Mouse (Mus musculus) kidney, postnatal 0 days (tissue): ENCODE data around the gene Msrb2. TPM values are rescaled to one million over a fixed set of nuclear protein-coding genes. Genes with fewer than 3 reads are reported as not detected.
A peak's percentile ranks its signal among the peaks of the same experiment; 100 is the strongest.

Experiments used
- ATAC-seq: fragments of 200-750 bp; cut with Nextera tagmentation; replicated peaks from 2 replicates; pipeline ENCODE4 v1.8.0; 2017; ENCODE audit warnings: low read depth, moderate number of reproducible peaks, moderate TSS enrichment, moderate library complexity; ENCODE audit not compliant: low FRiP score
- DNase-seq: peaks from one replicate; pipeline ENCODE4 v3.0.0-alpha.2; 2016; ENCODE audit warnings: low spot score
- H3K27ac ChIP-seq: fragments of 300-500 bp; sonication (generic); 2 replicates; pipeline ENCODE4 v1.5.1; 2014; ENCODE audit warnings: mild to moderate bottlenecking
- H3K27me3 ChIP-seq: fragments of 300-500 bp; sonication (generic); 2 replicates; pipeline ENCODE4 v1.6.1; 2014; ENCODE audit warnings: low read length, mixed read lengths; ENCODE audit not compliant: insufficient read depth
- H3K36me3 ChIP-seq: fragments of 300-500 bp; sonication (generic); 2 replicates; pipeline ENCODE4 v1.6.1; 2014; ENCODE audit warnings: low read length, mixed read lengths; ENCODE audit not compliant: insufficient read depth
- H3K4me1 ChIP-seq: fragments of 300-500 bp; sonication (generic); replicated peaks from 2 replicates; pipeline ENCODE4 v1.6.1; 2014; ENCODE audit warnings: antibody characterized with exemption, low read length, mixed read lengths; ENCODE audit not compliant: insufficient read depth
- H3K4me2 ChIP-seq: fragments of 300-500 bp; sonication (generic); 2 replicates; pipeline ENCODE4 v1.6.1; 2014; ENCODE audit warnings: mild to moderate bottlenecking, low read length, moderate library complexity, mixed read lengths
- H3K4me3 ChIP-seq: fragments of 300-500 bp; sonication (generic); replicated peaks from 2 replicates; pipeline ENCODE4 v1.5.1; 2014; ENCODE audit warnings: low read depth, low read length
- H3K9ac ChIP-seq: fragments of 300-500 bp; sonication (generic); 2 replicates; pipeline ENCODE4 v1.6.1; 2014; ENCODE audit warnings: low read depth, low read length
- H3K9me3 ChIP-seq: fragments of 300-500 bp; sonication (generic); replicated peaks from 2 replicates; pipeline ENCODE4 v1.6.1; 2016; ENCODE audit warnings: low read length, inconsistent platforms, mixed read lengths
- CTCF ChIP-seq: IDR thresholded peaks from 2 replicates; pipeline ENCODE4 v1.5.1; 2016; ENCODE audit warnings: antibody characterized with exemption, low read depth, mild to moderate bottlenecking, moderate library complexity
- WGBS: fragments of 180-500 bp; shearing (Covaris S2); extraction: QIAGEN DNeasy Blood & Tissue Kit; methylation state at CpG from one replicate; pipeline ENCODE4 v1.1.7; 2014; 5-methylcytosine and 5-hydroxymethylcytosine counted together
- polyA plus RNA-seq: library from polyadenylated mRNA; unstranded; fragments of >200 nt; fragmentation: Nextera tagmentation; extraction: Ambion mirVana; gene quantifications from 2 replicates; pipeline ENCODE4 v1.2.1, GENCODE M21; 2015

The Msrb2 gene
- polyA plus RNA-seq, 1 experiment from 2014 or later, result 37.8 TPM

DNA sequence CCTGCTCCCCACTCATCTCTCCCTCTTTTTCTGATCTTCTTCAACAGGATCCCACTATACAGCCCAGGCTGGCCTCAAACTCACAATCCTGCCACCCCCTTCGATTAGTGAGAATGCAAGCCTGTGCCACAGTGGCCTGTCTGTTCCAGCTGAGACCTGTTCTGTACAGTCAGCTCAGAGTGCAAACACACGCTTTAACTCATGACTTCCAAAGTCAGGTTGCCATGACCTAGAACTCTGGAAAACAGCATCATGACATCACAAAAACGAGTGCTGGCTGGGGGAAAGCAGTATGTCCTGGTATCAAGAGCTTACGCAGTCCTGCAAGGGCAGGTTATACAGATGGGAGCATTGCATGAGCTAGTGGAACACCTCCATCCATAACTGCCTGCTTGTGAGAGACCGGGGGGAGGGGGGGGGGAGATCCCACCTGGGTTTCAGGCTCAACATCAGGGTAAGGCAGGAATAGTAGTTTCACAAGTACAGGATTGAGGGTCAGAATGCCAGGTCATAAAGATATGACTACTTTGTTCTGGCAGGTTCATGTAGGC, 25.8 kb upstream of the Msrb2 start:
- no peaks in the 10 kb centered on the region for H3K36me3 ChIP-seq
- H3K27me3 ChIP-seq, result no peaks in the 10 kb centered on the region
- 74% methylated on average over 5 of the region's 5 CpGs for WGBS
- no peak overlapping the region for H3K4me2 ChIP-seq
- H3K4me1 ChIP-seq, result no peaks in the 10 kb centered on the region
- no peaks in the 10 kb centered on the region for H3K9me3 ChIP-seq
- no peak overlapping the region for H3K9ac ChIP-seq
- no peak overlapping the region for H3K27ac ChIP-seq
- DNase-seq (no peak), ATAC-seq (0 out of 2 replicates have a peak, but pooled peaks have one; percentile 21)
- TF ChIP-seq CTCF, result no peak
- H3K4me3 ChIP-seq, result no peak overlapping the region

GRCm38 (mm10) chr2:19348454-19348853, 22.8 kb upstream of the Msrb2 start:
- Histone ChIP-seq H3K27me3 (no peaks in the 10 kb centered on the region), H3K36me3 (no peaks in the 10 kb centered on the region), H3K9me3 (no peaks in the 10 kb centered on the region), H3K4me2 (no peak overlapping the region), H3K4me3 (no peak overlapping the region), H3K27ac (no peak overlapping the region), H3K9ac (no peak overlapping the region), H3K4me1 (no peaks in the 10 kb centered on the region)
- no peak for TF ChIP-seq CTCF
- no peak for DNase-seq
- ATAC-seq, result no peak
- WGBS, result 81% methylated on average over 3 of the region's 3 CpGs

DNA sequence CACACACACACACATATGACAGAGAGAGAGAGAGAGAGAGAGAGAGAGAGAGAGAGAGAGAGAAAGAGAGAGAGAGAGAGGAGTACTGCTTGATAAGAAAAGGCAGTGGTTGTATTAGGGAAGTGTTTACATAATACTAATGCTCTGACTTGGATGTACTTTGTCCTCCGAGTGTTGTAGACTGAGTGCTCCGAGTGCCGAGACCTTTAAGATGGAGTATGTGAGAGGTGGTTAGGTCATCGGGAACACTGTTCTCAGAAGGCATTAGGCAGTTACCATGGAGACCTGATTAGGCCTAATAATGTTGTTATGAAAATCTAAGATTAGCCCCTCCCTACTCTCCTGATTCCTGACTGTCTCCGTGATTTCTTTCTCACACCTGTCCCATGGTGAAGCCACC, 21.1 kb upstream of the Msrb2 start:
- Histone ChIP-seq H3K9me3 (no peaks in the 10 kb centered on the region), H3K9ac (no peak overlapping the region), H3K27ac (no peak overlapping the region), H3K4me2 (no peak overlapping the region), H3K4me3 (no peak overlapping the region), H3K36me3 (no peaks in the 10 kb centered on the region), H3K4me1 (no peaks in the 10 kb centered on the region), H3K27me3 (no peaks in the 10 kb centered on the region)
- 88% methylated on average over 5 of the region's 5 CpGs for WGBS
- ATAC-seq (no peak), DNase-seq (no peak)
- no peak for TF ChIP-seq CTCF

- H3K9me3 ChIP-seq, result no peaks in the 10 kb centered on the region
- no peak overlapping the region for H3K9ac ChIP-seq
- H3K27ac ChIP-seq, result no peak overlapping the region
- ATAC-seq, result no peak
- WGBS, result 90% methylated on average over 1 of the region's 1 CpGs
- no peaks in the 10 kb centered on the region for H3K4me1 ChIP-seq
- no peak for DNase-seq
- H3K4me2 ChIP-seq, result no peak overlapping the region
- H3K27me3 ChIP-seq, result no peaks in the 10 kb centered on the region
- no peak for TF ChIP-seq CTCF
- no peak overlapping the region for H3K4me3 ChIP-seq
- H3K36me3 ChIP-seq, result no peaks in the 10 kb centered on the region
These were observed 19.5 kb upstream of the Msrb2 start for GRCm38 (mm10) chr2:19351615-19352253.

- no peak for ATAC-seq
- H3K4me1 ChIP-seq, result no peaks in the 10 kb centered on the region
- no peak overlapping the region for H3K4me3 ChIP-seq
- H3K36me3 ChIP-seq, result no peaks in the 10 kb centered on the region
- H3K27ac ChIP-seq, result no peak overlapping the region
- H3K4me2 ChIP-seq, result no peak overlapping the region
- H3K27me3 ChIP-seq, result no peaks in the 10 kb centered on the region
- DNase-seq, result no peak
- WGBS, result 85% methylated on average over 2 of the region's 2 CpGs
- no peak for TF ChIP-seq CTCF
- no peaks in the 10 kb centered on the region for H3K9me3 ChIP-seq
- no peak overlapping the region for H3K9ac ChIP-seq
These were observed 18.1 kb upstream of the Msrb2 start for GRCm38 (mm10) chr2:19353158-19353557.

- H3K4me3 ChIP-seq, result no peak overlapping the region
- TF ChIP-seq CTCF, result no peak
- WGBS, result 65% methylated on average over 1 of the region's 1 CpGs
- H3K27me3 ChIP-seq, result no peaks in the 10 kb centered on the region
- H3K4me2 ChIP-seq, result no peak overlapping the region
- H3K27ac ChIP-seq, result no peak overlapping the region
- no peaks in the 10 kb centered on the region for H3K4me1 ChIP-seq
- H3K36me3 ChIP-seq, result no peaks in the 10 kb centered on the region
- DNase-seq, result no peak
- no peaks in the 10 kb centered on the region for H3K9me3 ChIP-seq
- no peak overlapping the region for H3K9ac ChIP-seq
- no peak for ATAC-seq
These were observed 8.4 kb upstream of the Msrb2 start for GRCm38 (mm10) chr2:19362880-19363279.

DNA sequence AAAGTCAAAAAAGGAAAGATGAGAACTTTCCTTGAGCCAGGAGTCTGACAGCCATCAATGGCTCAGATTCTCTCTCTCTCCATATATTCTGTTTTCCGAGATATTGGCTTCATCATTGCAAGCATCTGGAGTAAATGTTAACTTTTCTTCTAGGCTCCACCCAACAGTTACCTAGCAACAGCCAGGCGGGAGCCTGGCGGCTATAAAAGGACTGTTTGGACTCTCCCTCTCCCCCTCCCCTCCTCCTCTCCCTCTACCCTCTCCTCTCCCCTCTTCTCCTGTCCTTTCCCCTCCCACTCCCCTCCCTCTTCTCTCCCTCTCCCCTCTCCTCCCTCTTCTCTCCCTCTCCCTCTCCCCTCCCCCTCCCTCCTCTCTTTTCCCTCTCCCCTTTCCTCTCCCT, 4.8 kb upstream of the Msrb2 start:
- no peak overlapping the region for H3K27ac ChIP-seq
- H3K4me2 ChIP-seq, result no peak overlapping the region
- no peak overlapping the region for H3K9ac ChIP-seq
- WGBS, result 26% methylated on average over 3 of the region's 3 CpGs
- ATAC-seq, result no peak
- no peak overlapping the region for H3K4me3 ChIP-seq
- H3K27me3 ChIP-seq, result no peaks in the 10 kb centered on the region
- no peaks in the 10 kb centered on the region for H3K9me3 ChIP-seq
- no peaks in the 10 kb centered on the region for H3K36me3 ChIP-seq
- no peaks in the 10 kb centered on the region for H3K4me1 ChIP-seq
- no peak for TF ChIP-seq CTCF
- no peak for DNase-seq
